Mouse (Mus musculus) MEL (cell line): ENCODE measurements around the gene Mturn. TPM values are rescaled to one million over a fixed set of nuclear protein-coding genes. Genes with fewer than 3 reads are reported as not detected.
A peak's percentile ranks its signal among the peaks of the same experiment; 100 is the strongest.

Source experiments
- DNase-seq: peaks from one replicate; pipeline ENCODE4 v3.0.0; 2011; ENCODE audit warnings: low read depth, low spot score
- H3K27ac ChIP-seq: 2 replicates; pipeline ENCODE4 v1.5.1; 2012; ENCODE audit warnings: low read depth, mild to moderate bottlenecking, control low read depth, low read length, moderate library complexity; ENCODE audit not compliant: control insufficient read depth
- H3K27me3 ChIP-seq, 2 experiments: fragments of 150-350 bp in 1 of 2; sonication (generic) in 1 of 2; 2 replicates each; pipeline ENCODE4 v1.6.1; 2012; ENCODE audit warnings: low read length in 2 of 2, mild to moderate bottlenecking in 2 of 2, improper control_type of control experiment in 1 of 2, moderate library complexity in 1 of 2; ENCODE audit not compliant: insufficient read depth in 2 of 2, control insufficient read depth in 1 of 2
- H3K36me3 ChIP-seq, 2 experiments: 2 replicates each; pipeline ENCODE4 v1.6.1; 2012 to 2014; ENCODE audit warnings: low read length in 2 of 2, improper control_type of control experiment in 1 of 2, inconsistent platforms in 1 of 2, mild to moderate bottlenecking in 1 of 2; ENCODE audit not compliant: insufficient read depth in 2 of 2, control insufficient read depth in 1 of 2
- H3K4me1 ChIP-seq, 2 experiments: fragments of 150-350 bp in 1 of 2; sonication (generic) in 1 of 2; 2 replicates each; pipeline ENCODE4 v1.6.1; 2012; ENCODE audit warnings: low read length in 2 of 2, improper control_type of control experiment in 1 of 2, mild to moderate bottlenecking in 1 of 2; ENCODE audit not compliant: insufficient read depth in 2 of 2, control insufficient read depth in 1 of 2
- H3K4me3 ChIP-seq, 2 experiments: fragments of 150-350 bp in 1 of 2; sonication (generic) in 1 of 2; 2 replicates each; pipeline ENCODE4 v1.5.1; 2012; ENCODE audit warnings: low read depth in 2 of 2, low read length in 2 of 2, mild to moderate bottlenecking in 2 of 2, moderate library complexity in 2 of 2, control low read depth in 1 of 2, improper control_type of control experiment in 1 of 2; ENCODE audit not compliant: control insufficient read depth in 1 of 2, insufficient read depth in 1 of 2
- H3K79me2 ChIP-seq: 2 replicates; pipeline ENCODE4 v1.6.1; 2012; ENCODE audit warnings: mild to moderate bottlenecking, low read length, moderate library complexity; ENCODE audit not compliant: control insufficient read depth, poor library complexity, insufficient read depth
- H3K9ac ChIP-seq: 2 replicates; pipeline ENCODE4 v1.6.1; 2012; ENCODE audit warnings: low read depth, mild to moderate bottlenecking, control low read depth, low read length, moderate library complexity; ENCODE audit not compliant: control insufficient read depth, poor library complexity, severe bottlenecking
- H3K9me3 ChIP-seq: fragments of 150-350 bp; sonication (generic); replicated peaks from 2 replicates; pipeline ENCODE4 v1.6.1; 2012; ENCODE audit warnings: mild to moderate bottlenecking, low read length, improper control_type of control experiment, moderate library complexity; ENCODE audit not compliant: insufficient read depth
- CHD1 ChIP-seq: IDR thresholded peaks from 2 replicates; pipeline ENCODE4 v1.6.1; 2012; ENCODE audit warnings: low read depth, mild to moderate bottlenecking, inconsistent platforms, low read length, improper control_type of control experiment
- CHD2 ChIP-seq: IDR thresholded peaks from 2 replicates; pipeline ENCODE4 v1.6.1; 2011; ENCODE audit warnings: low read length, improper control_type of control experiment
- E2F4 ChIP-seq: IDR thresholded peaks from 2 replicates; pipeline ENCODE4 v1.6.1; 2011; ENCODE audit warnings: low read depth, low read length, improper control_type of control experiment, borderline replicate concordance
- GABPA ChIP-seq: IDR thresholded peaks from 2 replicates; pipeline ENCODE4 v1.6.1; 2012; ENCODE audit warnings: low read depth, mild to moderate bottlenecking, inconsistent platforms, low read length, improper control_type of control experiment, moderate library complexity
- MAFK ChIP-seq: IDR thresholded peaks from 2 replicates; pipeline ENCODE4 v1.6.1; 2011; ENCODE audit warnings: low read depth, mild to moderate bottlenecking, low read length, improper control_type of control experiment, borderline replicate concordance
- MAX ChIP-seq: IDR thresholded peaks from 2 replicates; pipeline ENCODE4 v1.6.1; 2011; ENCODE audit warnings: low read length, improper control_type of control experiment
- MAZ ChIP-seq: IDR thresholded peaks from 2 replicates; pipeline ENCODE4 v1.6.1; 2012; ENCODE audit warnings: low read depth, mild to moderate bottlenecking, inconsistent platforms, low read length, improper control_type of control experiment
- MXI1 ChIP-seq: IDR thresholded peaks from 2 replicates; pipeline ENCODE4 v1.6.1; 2011; ENCODE audit warnings: mild to moderate bottlenecking, low read depth, low read length, improper control_type of control experiment
- MYC ChIP-seq: IDR thresholded peaks from 2 replicates; pipeline ENCODE4 v1.6.1; 2011; ENCODE audit warnings: low read depth, mild to moderate bottlenecking, low read length, improper control_type of control experiment, moderate library complexity
- NELFE ChIP-seq: IDR thresholded peaks from 2 replicates; pipeline ENCODE4 v1.6.1; 2011; ENCODE audit warnings: low read depth, low read length, improper control_type of control experiment
- NRF1 ChIP-seq: IDR thresholded peaks from 2 replicates; pipeline ENCODE4 v1.6.1; 2014; ENCODE audit warnings: low read depth, mild to moderate bottlenecking, inconsistent platforms, low read length, improper control_type of control experiment, moderate library complexity; ENCODE audit not compliant: poor library complexity, insufficient read depth, severe bottlenecking
- POLR2AphosphoS2 ChIP-seq: IDR thresholded peaks from 2 replicates; pipeline ENCODE4 v1.6.1; 2011; ENCODE audit warnings: low read length, improper control_type of control experiment
- RCOR1 ChIP-seq: IDR thresholded peaks from 2 replicates; pipeline ENCODE4 v1.6.1; 2012; ENCODE audit warnings: low read depth, mild to moderate bottlenecking, inconsistent platforms, low read length, improper control_type of control experiment
- SIN3A ChIP-seq: IDR thresholded peaks from 2 replicates; pipeline ENCODE4 v1.6.1; 2012; ENCODE audit warnings: low read length, improper control_type of control experiment, inconsistent platforms
- SMC3 ChIP-seq: IDR thresholded peaks from 2 replicates; pipeline ENCODE4 v1.6.1; 2011; ENCODE audit warnings: low read depth, low read length, improper control_type of control experiment
- TCF12 ChIP-seq: IDR thresholded peaks from 2 replicates; pipeline ENCODE4 v1.6.1; 2014; ENCODE audit warnings: low read depth, mild to moderate bottlenecking, inconsistent platforms, low read length, improper control_type of control experiment, moderate library complexity
- UBTF ChIP-seq: IDR thresholded peaks from 2 replicates; pipeline ENCODE4 v1.6.1; 2012; ENCODE audit warnings: low read depth, mild to moderate bottlenecking, inconsistent platforms, low read length, improper control_type of control experiment, moderate library complexity, borderline replicate concordance; ENCODE audit not compliant: insufficient read depth
- ZC3H11A ChIP-seq: IDR thresholded peaks from 2 replicates; pipeline ENCODE4 v1.6.1; 2012; ENCODE audit warnings: low read depth, mild to moderate bottlenecking, inconsistent platforms, low read length, improper control_type of control experiment
- ZKSCAN1 ChIP-seq: IDR thresholded peaks from 2 replicates; pipeline ENCODE4 v1.6.1; 2012; ENCODE audit warnings: low read depth, mild to moderate bottlenecking, inconsistent platforms, low read length, improper control_type of control experiment, moderate library complexity
- ZNF384 ChIP-seq: IDR thresholded peaks from 2 replicates; pipeline ENCODE4 v1.6.1; 2012; ENCODE audit warnings: low read depth, mild to moderate bottlenecking, inconsistent platforms, low read length, improper control_type of control experiment
- polyA plus RNA-seq, 2 experiments: library from polyadenylated mRNA; stranded (reverse) in 1 of 2; unstranded in 1 of 2; fragments of >175 nt in 1 of 2; fragments of >200 nt in 1 of 2; gene quantifications; 2 replicates each; pipeline versions ENCODE4 v1.2.1 to v1.2.4; 2012; ENCODE audit warnings: low replicate concordance in 2 of 2, low read depth in 1 of 2; ENCODE audit not compliant: insufficient read length in 2 of 2, insufficient read depth in 1 of 2, missing spikeins in 1 of 2
- total RNA-seq: library from RNA; depleted of rRNA; stranded (reverse); fragments of 300-350 nt; gene quantifications from 2 replicates; pipeline ENCODE4 v1.2.3, GENCODE M21; 2012

Mturn gene
- total and polyA plus RNA-seq, 3 experiments: 0.31 to 1.1 TPM; not detected in 1

DNA sequence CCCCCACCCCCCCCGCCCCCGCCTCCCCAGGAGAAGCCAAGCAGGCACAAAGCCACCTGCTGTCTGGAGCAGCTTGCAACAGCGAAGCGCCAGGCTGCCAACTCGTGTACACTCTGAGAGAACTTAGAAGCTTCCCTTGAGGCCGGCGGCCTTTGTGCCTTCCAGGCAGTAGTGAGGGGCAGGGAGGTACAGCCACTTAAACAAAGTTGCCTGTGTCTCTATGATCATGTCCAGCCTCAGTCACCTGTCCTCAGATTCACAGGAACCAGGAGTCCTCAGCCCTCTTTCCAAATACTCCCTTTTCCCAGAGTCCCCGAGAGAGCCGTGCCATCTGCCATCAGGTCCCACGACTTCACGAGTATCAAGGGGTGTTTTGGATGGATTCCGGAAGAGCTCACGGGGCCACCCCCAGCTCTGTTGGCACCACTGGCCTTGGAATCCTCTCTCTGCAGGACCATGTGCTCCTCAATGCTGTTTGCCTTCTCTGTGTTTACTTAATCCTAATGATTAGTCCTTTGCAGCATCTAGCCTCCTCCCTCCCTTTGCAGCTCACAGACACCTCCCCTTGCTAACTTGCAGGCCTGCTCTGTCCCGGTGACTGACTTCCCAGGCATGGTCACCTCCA, 38.4 kb downstream of the Mturn start:
- peak overlapping the region; percentile 53 for H3K9ac ChIP-seq
- peaks cover 0 to 14% of the 10 kb centered on the region in 2 experiments; a peak in 2 of 4 replicates for H3K36me3 ChIP-seq
- TF ChIP-seq UBTF (no peak), ZC3H11A (no peak), MAFK (no peak), MAX (no peak), MXI1 (no peak), NRF1 (no peak), POLR2AphosphoS2 (no peak), MYC (no peak), SMC3 (no peak), ZNF384 (no peak), GABPA (no peak), MAZ (no peak), RCOR1 (no peak), CHD2 (no peak), ZKSCAN1 (no peak), E2F4 (no peak), TCF12 (no peak), NELFE (no peak; the same call in 1 of the 2 replicates), SIN3A (no peak), CHD1 (no peak)
- DNase-seq: no peak
- H3K9me3 ChIP-seq: no peaks in the 10 kb centered on the region
- peak overlapping the region in 1 of 2 experiments; percentile 10; a peak in 1 of 4 replicates for H3K4me3 ChIP-seq
- H3K79me2 ChIP-seq: no peaks in the 10 kb centered on the region
- H3K27ac ChIP-seq: peak overlapping the region; percentile 81
- no peaks in the 10 kb centered on the region for H3K27me3 ChIP-seq
- H3K4me1 ChIP-seq: peaks cover 0 to 34% of the 10 kb centered on the region in 2 experiments; a peak in 2 of 4 replicates

DNA sequence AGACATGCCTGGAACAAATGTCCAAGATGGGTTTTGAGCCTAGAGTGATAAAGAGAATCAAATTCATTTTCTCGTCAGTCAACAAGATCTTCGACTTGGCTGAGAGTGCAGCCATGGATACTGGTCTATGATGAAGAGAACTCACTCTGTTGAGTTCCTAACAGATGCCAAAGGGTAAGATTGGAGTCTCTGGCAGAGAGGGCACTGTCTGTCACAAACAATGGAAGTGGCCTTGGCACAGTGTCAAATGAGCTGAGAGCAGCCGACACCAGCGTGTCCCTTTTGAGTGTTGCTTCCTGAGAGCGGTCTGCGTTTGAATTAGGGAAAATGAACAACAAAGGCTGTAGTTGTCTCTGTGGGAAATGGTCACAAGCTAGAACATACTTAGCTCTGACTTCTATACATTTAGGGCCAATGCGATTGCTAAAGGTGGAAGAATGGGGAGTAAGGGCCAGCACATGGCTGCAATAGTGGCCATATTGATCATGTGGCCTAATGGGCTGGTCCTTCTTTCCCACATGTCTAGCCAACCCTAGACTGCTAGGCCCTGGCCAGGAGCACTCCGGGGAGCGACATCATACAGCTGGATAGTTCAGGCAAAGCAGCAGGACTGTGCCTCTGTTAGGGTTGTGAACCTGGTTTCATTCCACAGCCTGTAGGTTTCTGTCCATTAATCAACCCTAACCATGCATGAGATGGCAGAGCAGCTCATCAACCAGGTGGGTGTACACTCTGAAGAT, 39.3 kb downstream of the Mturn start:
- no peak for TF ChIP-seq MAZ
- H3K27me3 ChIP-seq: peaks cover 0 to 2% of the 10 kb centered on the region in 2 experiments; a peak in 3 of 4 replicates
- no peak overlapping the region for H3K9ac ChIP-seq
- peaks cover 0 to 14% of the 10 kb centered on the region in 2 experiments; a peak in 2 of 4 replicates for H3K36me3 ChIP-seq
- no peak for DNase-seq
- peaks cover 0 to 26% of the 10 kb centered on the region in 2 experiments; a peak in 2 of 4 replicates for H3K4me1 ChIP-seq
- no peak overlapping the region for H3K4me3 ChIP-seq
- H3K79me2 ChIP-seq: no peaks in the 10 kb centered on the region
- no peaks in the 10 kb centered on the region for H3K9me3 ChIP-seq
- H3K27ac ChIP-seq: no peak overlapping the region
